Comparison of ENCODE assay signal across 15 mouse cellular contexts in the genomic region with DNA sequence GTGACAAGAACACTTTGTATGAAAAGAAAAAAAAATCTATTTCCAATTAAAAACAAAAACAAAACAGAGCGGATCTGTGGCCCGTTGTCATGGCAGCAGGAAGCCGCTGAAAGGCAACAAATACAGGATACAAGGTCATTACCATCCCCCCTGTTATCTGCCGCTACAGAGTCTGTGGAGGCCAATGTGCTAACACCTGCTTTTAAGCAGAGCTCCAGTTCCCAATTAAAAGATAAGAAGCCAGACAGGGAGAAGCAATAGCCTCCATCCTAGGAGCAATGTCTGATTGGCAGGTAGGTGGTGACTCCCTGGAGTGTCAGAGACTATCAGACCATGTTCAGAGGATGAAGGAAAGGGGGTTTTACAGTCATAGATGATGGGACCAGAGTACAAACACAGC.
"Had no signal": no experiment of that assay in that cellular context is flagged by ENCODE, and none has a peak within 500 bp of the region (broad histone marks: within the 10 kb centered on the region; RNA-seq: fewer than 3 reads in every experiment).

No protein-coding gene starts in this region.

- H3K9ac ChIP-seq: kidney, embryonic 15.5 days; liver, embryonic 15.5 days; neural tube, embryonic 13.5 days had no signal

- H3K27ac ChIP-seq: kidney, embryonic 15.5 days; limb, embryonic 10.5 days; liver, embryonic 15.5 days; midbrain, embryonic 10.5 days; neural tube, embryonic 13.5 days; stomach, postnatal 0 days had no signal

- H3K36me3 ChIP-seq: kidney, embryonic 15.5 days; limb, embryonic 10.5 days; liver, embryonic 15.5 days; midbrain, embryonic 10.5 days; neural tube, embryonic 13.5 days had no signal

- ATAC-seq: lung, postnatal 0 days had no signal

- H3K4me2 ChIP-seq: kidney, embryonic 15.5 days; liver, embryonic 11.5 days; liver, embryonic 15.5 days; neural tube, embryonic 13.5 days had no signal

- H3K27me3 ChIP-seq: kidney, embryonic 15.5 days; liver, embryonic 15.5 days; neural tube, embryonic 13.5 days had no signal

- DNase-seq: kidney, adult 2 months; kidney, postnatal 14 days; lung, adult 2 months; lung, postnatal 4 days; right cerebral cortex, adult 18-20 months; right cerebral cortex, postnatal 25 days; thymus, postnatal 4 days had no signal

- H3K9me3 ChIP-seq: kidney, embryonic 15.5 days; limb, embryonic 10.5 days; liver, embryonic 15.5 days; midbrain, embryonic 10.5 days; neural tube, embryonic 13.5 days had no signal

- H3K4me3 ChIP-seq: kidney, embryonic 15.5 days; limb, embryonic 10.5 days; liver, embryonic 15.5 days; midbrain, embryonic 10.5 days; neural tube, embryonic 13.5 days had no signal

- H3K4me1 ChIP-seq: kidney, embryonic 15.5 days; liver, embryonic 15.5 days had no signal
